Mouse (Mus musculus): Measurements from ENCODE around the gene Gse1. TPM values are rescaled to one million over a fixed set of nuclear protein-coding genes. Genes with fewer than 3 reads are reported as not detected.

Gene Gse1
- polyA plus RNA-seq, 1 experiment from 2014 or later = 9.6 TPM

DNA sequence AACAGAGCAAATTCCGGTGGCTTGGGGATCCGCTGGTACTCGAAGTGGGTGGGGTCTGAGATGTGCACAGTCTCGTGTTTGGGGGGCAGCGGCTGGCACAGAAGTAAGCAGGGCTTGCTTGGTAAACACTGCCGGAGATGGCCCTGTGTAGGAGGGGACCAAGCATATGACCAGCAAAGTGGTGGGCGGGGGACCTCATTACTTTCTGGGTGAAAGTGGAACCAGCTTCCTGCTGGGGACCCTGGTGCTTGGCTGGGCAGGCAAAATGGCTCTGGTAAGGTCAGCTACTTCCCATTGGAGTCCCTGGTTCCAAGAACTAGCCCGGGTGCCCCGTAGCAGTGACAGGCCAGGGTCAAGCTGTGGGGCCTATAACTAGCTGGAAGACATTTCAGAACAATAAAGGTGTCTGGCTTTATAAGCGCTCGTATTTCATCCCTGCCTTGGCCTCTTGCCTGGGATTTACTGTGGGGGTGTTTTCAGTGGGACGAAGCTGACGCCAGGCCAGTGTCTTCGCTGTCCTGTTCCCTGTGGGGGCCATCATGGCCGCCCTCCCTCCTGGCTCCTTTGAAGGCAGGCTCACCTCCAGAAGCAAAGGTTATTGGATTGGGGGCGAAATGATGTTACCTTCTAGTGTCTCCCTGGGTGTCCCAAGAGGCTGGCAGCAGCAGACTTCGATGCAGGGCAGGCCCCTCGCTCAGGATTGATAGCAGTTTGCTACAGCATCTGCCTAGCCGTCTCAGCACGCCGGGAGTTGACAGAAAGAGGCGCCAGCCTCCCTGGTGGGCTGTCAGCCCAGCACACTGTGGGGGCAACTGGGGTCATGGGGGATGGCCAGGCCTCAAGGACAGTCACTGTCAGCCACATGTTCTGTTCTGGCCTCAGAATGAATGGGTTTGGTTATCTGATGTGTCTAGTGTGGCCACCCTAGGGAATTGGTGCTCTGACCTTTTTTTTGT is 148.9 kb downstream of the Gse1 start:
- ATAC-seq (ENCODE audit: borderline replicate concordance, extremely low read depth, low FRiP score, low TSS enrichment) = peak; percentile 8; the same call in 1 of the 2 replicates
- Histone ChIP-seq H3K4me2 (no peak overlapping the region), H3K9ac (no peak overlapping the region), H3K36me3 (no peaks in the 10 kb centered on the region), H3K4me3 (no peak overlapping the region), H3K9me3 (no peaks in the 10 kb centered on the region), H3K27me3 (no peaks in the 10 kb centered on the region), H3K4me1 (peaks cover 61% of the 10 kb centered on the region), H3K27ac (peak overlapping the region; percentile 8; the same call in 1 of the 2 replicates)
- 36% methylated on average over 22 of the region's 22 CpGs for WGBS

DNA sequence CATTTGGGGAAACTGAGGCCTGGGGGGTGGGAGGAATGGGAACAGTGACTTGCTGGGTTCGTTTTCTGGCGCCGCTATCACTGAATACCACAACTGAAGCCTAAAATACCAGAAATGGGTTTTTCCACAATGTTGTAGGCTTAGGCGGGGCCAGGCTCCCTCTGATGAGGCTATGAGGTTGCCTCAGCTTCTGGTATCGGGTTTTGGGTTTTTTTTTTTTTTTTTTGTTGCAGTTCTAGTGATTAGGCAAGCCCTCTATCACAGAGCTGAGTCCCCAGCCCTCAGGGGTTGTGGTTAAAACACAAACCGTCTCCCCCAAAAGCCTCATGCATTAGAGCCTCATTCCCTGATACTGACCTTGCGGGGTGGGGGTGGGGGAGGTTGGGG is 149.5 kb downstream of the Gse1 start:
- H3K9ac ChIP-seq = no peak overlapping the region
- ATAC-seq (ENCODE audit: borderline replicate concordance, extremely low read depth, low FRiP score, low TSS enrichment) = no peak
- no peak overlapping the region for H3K4me2 ChIP-seq
- H3K4me1 ChIP-seq = peaks cover 68% of the 10 kb centered on the region
- H3K36me3 ChIP-seq = no peaks in the 10 kb centered on the region
- WGBS = 59% methylated on average over 7 of the region's 7 CpGs
- H3K27me3 ChIP-seq = no peaks in the 10 kb centered on the region
- H3K27ac ChIP-seq = 0 out of 2 replicates have a peak overlapping the region, but pooled peaks have one; percentile 8
- H3K9me3 ChIP-seq = no peaks in the 10 kb centered on the region
- no peak overlapping the region for H3K4me3 ChIP-seq

GRCm38 (mm10) chr8:120378306-120378705 is 150.1 kb downstream of the Gse1 start:
- no peaks in the 10 kb centered on the region for H3K36me3 ChIP-seq
- no peak overlapping the region for H3K27ac ChIP-seq
- ATAC-seq (ENCODE audit: borderline replicate concordance, extremely low read depth, low FRiP score, low TSS enrichment) = no peak
- H3K4me2 ChIP-seq = no peak overlapping the region
- H3K9me3 ChIP-seq = no peaks in the 10 kb centered on the region
- H3K9ac ChIP-seq = no peak overlapping the region
- peaks cover 73% of the 10 kb centered on the region for H3K4me1 ChIP-seq
- H3K27me3 ChIP-seq = no peaks in the 10 kb centered on the region
- 24% methylated on average over 15 of the region's 16 CpGs for WGBS
- H3K4me3 ChIP-seq = no peak overlapping the region

DNA sequence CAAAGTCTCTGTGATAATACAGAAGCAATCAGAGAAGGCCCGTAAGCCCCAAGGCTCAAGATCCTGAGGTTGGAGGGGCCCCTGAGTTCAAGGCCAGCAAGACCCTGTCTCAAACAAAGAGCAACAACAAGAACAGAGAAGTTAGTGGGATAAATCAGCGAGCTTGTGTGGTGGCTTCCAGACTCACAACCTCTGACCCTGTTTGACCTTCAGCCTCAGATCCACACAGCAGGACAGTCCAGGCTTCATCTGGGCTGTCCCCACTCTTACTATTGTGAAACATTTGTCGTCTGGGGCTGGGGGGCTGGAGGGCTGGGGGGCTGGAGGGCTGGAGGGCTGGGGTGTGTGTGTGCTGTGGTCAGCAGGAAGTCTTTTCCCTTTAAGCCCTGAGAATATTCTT is 150.8 kb downstream of the Gse1 start:
- H3K9me3 ChIP-seq = no peaks in the 10 kb centered on the region
- peaks cover 74% of the 10 kb centered on the region for H3K4me1 ChIP-seq
- WGBS = 52% methylated on average over 3 of the region's 3 CpGs
- no peak overlapping the region for H3K4me2 ChIP-seq
- H3K9ac ChIP-seq = no peak overlapping the region
- no peaks in the 10 kb centered on the region for H3K36me3 ChIP-seq
- no peak overlapping the region for H3K27ac ChIP-seq
- no peak overlapping the region for H3K4me3 ChIP-seq
- H3K27me3 ChIP-seq = no peaks in the 10 kb centered on the region
- ATAC-seq (ENCODE audit: borderline replicate concordance, extremely low read depth, low FRiP score, low TSS enrichment) = no peak

DNA sequence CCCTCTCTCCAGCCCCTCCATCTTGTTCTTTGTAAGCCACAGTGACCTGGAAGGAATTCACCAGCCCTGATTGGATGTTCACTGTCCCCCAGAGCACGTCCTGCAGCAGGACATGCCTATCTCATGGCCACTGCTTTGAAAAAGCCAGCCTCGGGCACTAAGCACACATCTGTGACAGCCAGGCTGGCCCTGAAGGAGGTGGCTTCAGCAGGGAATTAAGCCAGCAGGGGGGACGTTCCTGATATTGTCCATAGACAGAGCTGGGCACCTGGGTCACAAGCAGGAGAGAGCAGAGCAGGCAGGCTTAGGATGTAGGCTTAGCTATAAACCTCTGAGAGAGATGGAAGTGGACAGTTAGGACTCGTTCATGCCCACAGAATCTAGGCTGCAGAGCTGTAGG is 153.6 kb downstream of the Gse1 start:
- Histone ChIP-seq H3K4me2 (no peak overlapping the region), H3K4me1 (peaks cover 50% of the 10 kb centered on the region), H3K27me3 (no peaks in the 10 kb centered on the region), H3K4me3 (no peak overlapping the region), H3K9me3 (no peaks in the 10 kb centered on the region), H3K27ac (peak overlapping the region; percentile 92), H3K9ac (no peak overlapping the region), H3K36me3 (no peaks in the 10 kb centered on the region)
- ATAC-seq (ENCODE audit: borderline replicate concordance, extremely low read depth, low FRiP score, low TSS enrichment) = 0 out of 2 replicates have a peak, but pooled peaks have one; percentile 0
- 46% methylated on average over 4 of the region's 4 CpGs for WGBS

- H3K27me3 ChIP-seq = no peaks in the 10 kb centered on the region
- H3K9me3 ChIP-seq = no peaks in the 10 kb centered on the region
- ATAC-seq (ENCODE audit: borderline replicate concordance, extremely low read depth, low FRiP score, low TSS enrichment) = peak; percentile 90
- H3K9ac ChIP-seq = no peak overlapping the region; the same call in 1 of the 2 replicates
- H3K36me3 ChIP-seq = no peaks in the 10 kb centered on the region
- H3K27ac ChIP-seq = peak overlapping the region; percentile 92
- peak overlapping the region; percentile 26 for H3K4me2 ChIP-seq
- H3K4me1 ChIP-seq = peaks cover 43% of the 10 kb centered on the region
- 38% methylated on average over 19 of the region's 19 CpGs for WGBS
- H3K4me3 ChIP-seq = no peak overlapping the region
Measured at GRCm38 (mm10) chr8:120382436-120383203, 154.4 kb downstream of the Gse1 start.

DNA sequence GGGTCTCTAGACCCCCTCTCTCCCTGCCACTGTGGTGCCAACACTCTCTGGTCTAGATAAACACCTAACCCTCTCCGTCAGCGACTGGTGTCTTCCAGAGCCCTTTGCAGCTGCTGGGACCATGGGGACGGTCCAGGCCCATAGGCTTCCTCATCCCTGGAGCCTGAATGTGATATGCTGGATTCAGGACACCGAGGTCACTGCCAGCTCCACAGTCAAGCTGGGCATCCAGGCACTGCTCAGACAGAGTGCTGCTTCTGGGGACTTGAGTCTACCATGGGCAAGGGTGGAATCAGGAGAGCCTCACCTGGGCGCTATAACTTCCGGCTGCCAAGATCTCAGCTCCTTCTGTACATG is 154.9 kb downstream of the Gse1 start:
- WGBS = 54% methylated on average over 6 of the region's 6 CpGs
- peaks cover 43% of the 10 kb centered on the region for H3K4me1 ChIP-seq
- ATAC-seq (ENCODE audit: borderline replicate concordance, extremely low read depth, low FRiP score, low TSS enrichment) = no peak
- peak overlapping the region; percentile 92 for H3K27ac ChIP-seq
- no peaks in the 10 kb centered on the region for H3K9me3 ChIP-seq
- H3K36me3 ChIP-seq = no peaks in the 10 kb centered on the region
- H3K27me3 ChIP-seq = no peaks in the 10 kb centered on the region
- no peak overlapping the region for H3K4me3 ChIP-seq
- H3K9ac ChIP-seq = no peak overlapping the region; the same call in 1 of the 2 replicates
- peak overlapping the region; percentile 26 for H3K4me2 ChIP-seq

GRCm38 (mm10) chr8:120383713-120384112 is 155.5 kb downstream of the Gse1 start:
- peaks cover 40% of the 10 kb centered on the region for H3K4me1 ChIP-seq
- H3K9me3 ChIP-seq = no peaks in the 10 kb centered on the region
- H3K9ac ChIP-seq = no peak overlapping the region
- H3K4me2 ChIP-seq = no peak overlapping the region
- 39% methylated on average over 6 of the region's 6 CpGs for WGBS
- no peaks in the 10 kb centered on the region for H3K27me3 ChIP-seq
- no peak for ATAC-seq (ENCODE audit: borderline replicate concordance, extremely low read depth, low FRiP score, low TSS enrichment)
- peak overlapping the region; percentile 92 for H3K27ac ChIP-seq
- H3K4me3 ChIP-seq = no peak overlapping the region
- H3K36me3 ChIP-seq = no peaks in the 10 kb centered on the region

DNA sequence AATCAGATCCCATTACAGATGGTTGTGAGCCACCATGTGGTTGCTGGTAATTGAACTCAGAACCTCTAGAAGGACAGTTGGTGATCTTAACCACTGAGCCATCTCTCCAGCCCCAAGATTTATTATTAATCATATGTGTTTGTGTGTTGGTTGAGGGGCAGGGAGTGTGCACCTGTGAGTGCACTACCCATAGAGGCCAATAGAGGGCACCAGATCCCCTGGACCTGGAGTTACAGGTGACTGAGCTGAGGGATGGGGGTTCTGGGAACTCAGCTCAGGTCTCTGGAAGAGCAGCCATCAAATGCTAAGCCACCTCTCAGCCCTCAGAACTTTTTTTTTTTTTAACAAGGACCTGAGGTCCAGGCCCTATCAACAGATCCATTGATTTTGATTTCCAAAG is 156.5 kb downstream of the Gse1 start:
- Histone ChIP-seq H3K9ac (no peak overlapping the region), H3K4me1 (peaks cover 35% of the 10 kb centered on the region), H3K4me3 (no peak overlapping the region), H3K9me3 (no peaks in the 10 kb centered on the region), H3K27me3 (no peaks in the 10 kb centered on the region), H3K27ac (no peak overlapping the region), H3K36me3 (no peaks in the 10 kb centered on the region), H3K4me2 (no peak overlapping the region)
- ATAC-seq (ENCODE audit: borderline replicate concordance, extremely low read depth, low FRiP score, low TSS enrichment) = no peak

- ATAC-seq (ENCODE audit: borderline replicate concordance, extremely low read depth, low FRiP score, low TSS enrichment) = no peak
- no peak overlapping the region for H3K9ac ChIP-seq
- H3K27ac ChIP-seq = no peak overlapping the region
- WGBS = 79% methylated on average over 6 of the region's 6 CpGs
- H3K36me3 ChIP-seq = no peaks in the 10 kb centered on the region
- no peaks in the 10 kb centered on the region for H3K27me3 ChIP-seq
- H3K4me2 ChIP-seq = no peak overlapping the region
- H3K9me3 ChIP-seq = no peaks in the 10 kb centered on the region
- no peak overlapping the region for H3K4me3 ChIP-seq
- H3K4me1 ChIP-seq = peaks cover 27% of the 10 kb centered on the region
Measured at GRCm38 (mm10) chr8:120388246-120388645, 160.0 kb downstream of the Gse1 start.

DNA sequence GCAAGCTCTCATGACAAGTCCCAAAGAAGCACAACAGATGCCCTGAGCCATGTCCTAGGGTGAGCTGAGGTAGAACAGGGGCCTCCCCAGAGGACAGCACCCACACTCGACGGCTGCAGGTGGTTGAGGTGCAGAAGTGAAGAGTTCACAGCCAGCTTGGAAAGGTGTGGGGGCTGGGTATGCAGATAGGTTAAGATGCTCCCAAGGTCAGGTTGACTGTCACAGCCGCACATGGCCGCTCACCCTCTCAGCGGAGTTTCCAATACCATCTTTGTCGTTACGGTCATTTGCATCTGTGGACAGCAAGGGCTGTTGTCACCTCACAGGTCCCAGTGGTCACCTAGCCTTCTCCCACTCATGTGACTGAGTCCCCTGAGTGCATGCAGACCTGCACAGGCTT is 162.3 kb downstream of the Gse1 start:
- Histone ChIP-seq H3K9ac (no peak overlapping the region), H3K4me2 (no peak overlapping the region), H3K27ac (no peak overlapping the region), H3K4me1 (peaks cover 31% of the 10 kb centered on the region), H3K36me3 (no peaks in the 10 kb centered on the region), H3K27me3 (no peaks in the 10 kb centered on the region), H3K9me3 (no peaks in the 10 kb centered on the region), H3K4me3 (no peak overlapping the region)
- 95% methylated on average over 7 of the region's 7 CpGs for WGBS
- no peak for ATAC-seq (ENCODE audit: borderline replicate concordance, extremely low read depth, low FRiP score, low TSS enrichment)

DNA sequence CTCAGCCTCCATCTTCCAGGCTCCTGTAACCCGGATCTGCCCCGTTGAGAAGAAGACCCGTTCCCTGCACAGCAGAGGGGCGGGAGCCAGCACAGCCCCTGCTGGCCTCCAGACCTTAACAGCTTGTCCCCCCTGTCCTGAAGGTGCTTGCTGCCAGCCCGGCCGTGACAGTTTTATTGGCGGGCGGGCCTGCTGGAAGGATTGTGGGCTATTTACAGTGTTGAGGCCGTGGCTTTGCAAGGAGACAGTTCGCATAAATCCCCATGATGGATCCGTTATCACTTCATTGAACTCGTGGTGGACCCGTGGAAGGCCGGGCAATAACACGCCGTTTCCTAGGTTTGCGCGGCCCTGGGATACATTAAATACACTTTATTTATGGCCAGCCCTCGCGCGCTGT is 163.6 kb downstream of the Gse1 start:
- WGBS = 49% methylated on average over 21 of the region's 21 CpGs
- H3K9ac ChIP-seq = no peak overlapping the region
- ATAC-seq (ENCODE audit: borderline replicate concordance, extremely low read depth, low FRiP score, low TSS enrichment) = no peak
- H3K4me3 ChIP-seq = no peak overlapping the region
- no peak overlapping the region for H3K27ac ChIP-seq
- no peaks in the 10 kb centered on the region for H3K36me3 ChIP-seq
- peaks cover 35% of the 10 kb centered on the region for H3K4me1 ChIP-seq
- no peak overlapping the region for H3K4me2 ChIP-seq
- 0 out of 2 replicates have a peak, but pooled peaks cover 4% of the 10 kb centered on the region for H3K9me3 ChIP-seq
- no peaks in the 10 kb centered on the region for H3K27me3 ChIP-seq

All from lung, embryonic 15.5 days (tissue).